Mouse (Mus musculus) ES-E14 (cell line): Measurements from ENCODE around the gene Gm13199. TPM values are rescaled to one million over a fixed set of nuclear protein-coding genes. Genes with fewer than 3 reads are reported as not detected.

Source experiments
- DNase-seq: peaks from one replicate; pipeline ENCODE4 v3.0.0-alpha.2; 2013; ENCODE audit warnings: low read depth, low spot score
- H3K27ac ChIP-seq: 2 replicates; pipeline ENCODE4 v1.5.1; 2012; ENCODE audit warnings: low read depth, mild to moderate bottlenecking, low read length, moderate library complexity, mixed read lengths; ENCODE audit not compliant: poor library complexity, insufficient read depth, severe bottlenecking
- H3K36me3 ChIP-seq: 2 replicates; pipeline ENCODE4 v1.6.1; 2012; ENCODE audit warnings: mild to moderate bottlenecking, low read length, moderate library complexity, mixed read lengths; ENCODE audit not compliant: control insufficient read depth, poor library complexity, insufficient read depth, severe bottlenecking
- H3K4me1 ChIP-seq, 2 experiments: fragments of 150-350 bp in 1 of 2; sonication (generic) in 1 of 2; 2 replicates each; pipeline ENCODE4 v1.6.1; 2012; ENCODE audit warnings: low read length in 2 of 2, mild to moderate bottlenecking in 1 of 2, mixed read lengths in 1 of 2; ENCODE audit not compliant: control insufficient read depth in 2 of 2, insufficient read depth in 2 of 2, poor library complexity in 1 of 2
- H3K4me3 ChIP-seq, 2 experiments: fragments of 150-350 bp in 1 of 2; sonication (generic) in 1 of 2; 2 replicates each; pipeline ENCODE4 v1.5.1; 2012; ENCODE audit warnings: low read length in 2 of 2, low read depth in 1 of 2, mild to moderate bottlenecking in 1 of 2, mixed read lengths in 1 of 2; ENCODE audit not compliant: insufficient read depth in 1 of 2, poor library complexity in 1 of 2, severe bottlenecking in 1 of 2
- H3K9ac ChIP-seq: 2 replicates; pipeline ENCODE4 v1.6.1; 2012; ENCODE audit warnings: low read depth, mild to moderate bottlenecking, low read length, mixed read lengths; ENCODE audit not compliant: poor library complexity, insufficient read depth, severe bottlenecking
- H3K9me3 ChIP-seq: fragments of 150-350 bp; sonication (generic); 2 replicates; pipeline ENCODE4 v1.6.1; 2012; ENCODE audit warnings: low read depth, mild to moderate bottlenecking, low read length; ENCODE audit not compliant: control insufficient read depth, insufficient read depth
- CHD2 ChIP-seq: IDR thresholded peaks from 2 replicates; pipeline ENCODE4 v1.6.1; 2014; ENCODE audit warnings: mild to moderate bottlenecking, low read depth, low read length, inconsistent platforms
- HCFC1 ChIP-seq: IDR thresholded peaks from 2 replicates; pipeline ENCODE4 v1.6.1; 2012; ENCODE audit warnings: low read length, inconsistent platforms, borderline replicate concordance; ENCODE audit not compliant: insufficient read depth
- MAFK ChIP-seq: IDR thresholded peaks from 2 replicates; pipeline ENCODE4 v1.6.1; 2014; ENCODE audit warnings: mild to moderate bottlenecking, low read depth, low read length, inconsistent platforms; ENCODE audit not compliant: insufficient read depth
- ZC3H11A ChIP-seq: IDR thresholded peaks from 2 replicates; pipeline ENCODE4 v1.6.1; 2012; ENCODE audit warnings: low read depth, mild to moderate bottlenecking, inconsistent platforms, low read length, borderline replicate concordance
- ZNF384 ChIP-seq: IDR thresholded peaks from 2 replicates; pipeline ENCODE4 v1.6.1; 2012; ENCODE audit warnings: low read depth, low read length, inconsistent platforms
- in situ Hi-C, 2 experiments: fragments of 600-800 bp; cut with MboI; formaldehyde crosslinking; loops; one replicate each; pipeline ENCODE4 v1.15.1; 2025; ENCODE audit warnings: low sequenced_read_pairs in 2 of 2, inconsistent platforms in 1 of 2; ENCODE audit not compliant: unreplicated experiment in 2 of 2
- total RNA-seq: library from RNA; depleted of rRNA; stranded (reverse); fragments of 300-350 nt; gene quantifications from 2 replicates; pipeline ENCODE4 v1.2.3, GENCODE M21; 2012

Gene Gm13199
- total RNA-seq, 1 experiment: 1.7 TPM

GRCm38 (mm10) chr2:5825265-5825913 is 37.3 kb downstream of the Gm13199 start:
- no peak for DNase-seq
- peaks cover 8% of the 10 kb centered on the region for H3K36me3 ChIP-seq
- H3K9ac ChIP-seq: no peak overlapping the region
- H3K4me3 ChIP-seq: no peak overlapping the region
- H3K4me1 ChIP-seq: peaks cover 0 to 4% of the 10 kb centered on the region in 2 experiments; a peak in 1 of 4 replicates
- no peak for TF ChIP-seq HCFC1
- no peak for TF ChIP-seq ZC3H11A
- no peak for TF ChIP-seq MAFK
- TF ChIP-seq CHD2: no peak
- TF ChIP-seq ZNF384: no peak
- in situ Hi-C loops: no loop called here
- H3K9me3 ChIP-seq: no peaks in the 10 kb centered on the region
- no peak overlapping the region for H3K27ac ChIP-seq

GRCm38 (mm10) chr2:5824685-5825084 is 38.0 kb downstream of the Gm13199 start:
- in situ Hi-C loops: no loop called here
- Histone ChIP-seq H3K9me3 (no peaks in the 10 kb centered on the region), H3K4me3 (no peak overlapping the region), H3K9ac (no peak overlapping the region), H3K4me1 (peaks cover 0 to 4% of the 10 kb centered on the region in 2 experiments; a peak in 1 of 4 replicates), H3K27ac (no peak overlapping the region), H3K36me3 (peaks cover 8% of the 10 kb centered on the region)
- TF ChIP-seq HCFC1 (no peak), ZC3H11A (no peak)
- DNase-seq: no peak

GRCm38 (mm10) chr2:5824213-5824612 is 38.5 kb downstream of the Gm13199 start:
- Histone ChIP-seq H3K27ac (no peak overlapping the region), H3K9me3 (no peaks in the 10 kb centered on the region), H3K4me3 (no peak overlapping the region), H3K36me3 (peaks cover 8% of the 10 kb centered on the region), H3K9ac (no peak overlapping the region), H3K4me1 (peaks cover 0 to 4% of the 10 kb centered on the region in 2 experiments; a peak in 1 of 4 replicates)
- no peak for TF ChIP-seq ZC3H11A
- no peak for TF ChIP-seq HCFC1
- no peak for TF ChIP-seq ZNF384
- no peak for TF ChIP-seq CHD2
- no peak for TF ChIP-seq MAFK
- no peak for DNase-seq
- in situ Hi-C loops: no loop called here

GRCm38 (mm10) chr2:5822449-5822848 is 40.3 kb downstream of the Gm13199 start:
- Histone ChIP-seq H3K4me1 (peaks cover 0 to 6% of the 10 kb centered on the region in 2 experiments; a peak in 1 of 4 replicates), H3K9ac (no peak overlapping the region), H3K27ac (no peak overlapping the region), H3K9me3 (no peaks in the 10 kb centered on the region), H3K4me3 (no peak overlapping the region), H3K36me3 (peaks cover 14% of the 10 kb centered on the region)
- in situ Hi-C loops: no loop called here
- TF ChIP-seq ZNF384 (no peak), HCFC1 (no peak), CHD2 (no peak), ZC3H11A (no peak), MAFK (no peak)
- DNase-seq: no peak
